Mouse (Mus musculus) retina, embryonic 14.5 days (tissue): Measurements from ENCODE around the gene Nr5a2.
A peak's percentile ranks its signal among the peaks of the same experiment; 100 is the strongest.

ENCODE experiments used
- DNase-seq: peaks from one replicate; pipeline ENCODE4 v3.0.0-alpha.2; 2015; ENCODE audit warnings: low spot score

Nr5a2 gene

DNA sequence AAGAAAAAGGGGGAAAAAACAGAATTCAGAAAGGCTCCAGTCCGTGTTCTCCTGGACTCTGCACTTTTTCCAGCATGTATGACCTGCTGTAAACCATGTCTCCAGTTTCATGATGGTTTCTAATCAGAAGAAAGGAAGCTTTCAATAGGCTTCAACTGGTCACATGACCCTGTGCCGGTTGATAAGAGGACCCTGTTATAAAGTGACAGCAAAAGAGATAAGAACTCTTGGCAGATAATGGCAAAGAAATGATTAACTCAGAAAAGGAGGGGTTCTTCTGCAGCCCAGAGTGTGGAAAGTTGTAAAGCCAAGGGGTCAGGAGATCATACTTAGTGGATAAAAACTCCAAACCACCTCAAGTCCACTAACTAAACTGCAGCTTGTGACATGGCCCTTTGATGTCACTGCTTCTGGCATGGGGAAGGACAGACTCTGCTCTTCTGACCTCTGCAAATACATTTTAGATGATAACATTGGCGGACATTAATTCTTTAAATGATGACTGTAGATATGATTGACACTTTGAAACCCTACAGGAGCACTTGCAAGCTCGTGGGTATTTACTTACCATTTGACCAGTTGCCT lies at the start of gene Nr5a2:
Gene Nr5a2 (minus strand): TSS at position 21 of the 585 bp plus-strand sequence.
- DNase-seq: no peak

DNA sequence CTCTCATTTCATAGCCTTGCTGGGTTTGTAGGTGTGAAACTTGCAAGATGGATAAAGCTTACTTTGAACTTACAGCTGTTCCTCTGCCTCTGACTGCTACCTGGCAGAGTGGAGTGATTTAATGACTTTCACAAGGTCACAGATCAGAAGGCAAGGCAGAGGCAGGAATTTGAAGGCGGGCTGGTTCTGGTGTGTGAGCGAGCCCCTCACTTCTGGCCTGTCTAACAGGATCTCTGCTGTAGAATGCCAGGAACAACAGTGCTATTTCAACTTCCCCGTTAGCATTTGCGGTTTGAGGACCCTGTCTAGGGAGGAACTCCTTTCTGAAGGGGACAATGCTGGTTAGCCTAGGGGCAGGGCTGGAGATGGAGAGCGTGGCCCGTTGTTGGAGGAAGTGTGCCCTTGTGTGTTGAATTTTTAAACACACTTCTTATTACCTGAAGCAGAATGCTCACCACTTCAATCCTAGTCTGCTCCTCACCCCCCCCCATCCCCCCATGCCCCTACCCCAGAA lies 48.5 kb upstream of the Nr5a2 start:
- DNase-seq: no peak

DNA sequence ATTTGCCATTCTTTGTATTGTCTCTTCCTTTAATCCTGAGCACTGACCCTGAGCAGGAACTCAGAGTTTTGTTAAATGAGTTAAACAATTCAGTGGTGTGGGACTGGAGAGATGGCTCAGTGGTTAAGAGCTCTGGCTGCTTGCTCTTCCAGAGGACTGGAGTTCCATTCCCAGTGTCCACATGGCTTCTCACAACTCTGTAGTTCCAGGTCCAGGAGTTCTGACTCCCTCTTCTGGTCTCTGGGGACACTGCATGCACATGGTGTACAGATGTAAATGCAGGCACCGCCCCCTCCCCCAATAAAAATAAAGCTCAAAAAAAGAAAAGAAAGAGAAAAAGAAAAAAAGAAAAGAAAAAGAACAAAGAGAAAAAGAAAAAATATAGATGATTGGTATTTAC lies 43.6 kb upstream of the Nr5a2 start:
- no peak for DNase-seq

- DNase-seq: no peak
These were observed 42.9 kb upstream of the Nr5a2 start for GRCm38 (mm10) chr1:137003144-137003543.

DNA sequence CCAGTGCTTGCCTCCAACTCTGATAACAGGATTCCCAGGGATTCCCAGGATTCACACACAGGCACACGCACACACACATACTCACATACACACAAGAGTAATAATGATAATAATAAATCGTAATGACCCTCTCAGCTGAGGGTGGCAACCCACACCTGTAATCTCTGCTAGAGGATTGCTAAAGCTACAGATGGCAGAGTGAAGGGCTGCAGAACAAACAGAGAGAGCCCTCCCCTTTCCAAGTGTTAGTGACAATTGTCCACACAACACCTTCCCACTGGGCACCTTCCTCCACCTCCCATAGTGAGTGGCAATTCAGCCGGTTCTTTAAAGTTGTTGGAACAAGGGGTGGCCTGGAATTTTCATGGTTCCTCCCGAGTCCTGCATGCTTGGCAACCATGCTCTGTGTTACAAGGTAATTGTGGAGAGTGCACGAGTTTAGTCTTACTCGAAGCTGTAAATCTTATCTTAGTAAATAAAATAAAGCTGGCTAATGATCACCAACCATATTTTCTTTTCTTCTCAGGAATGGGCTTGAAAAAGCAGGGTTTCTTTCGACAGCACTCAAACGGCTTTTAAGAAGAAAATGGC lies 31.6 kb upstream of the Nr5a2 start:
- DNase-seq: no peak

DNA sequence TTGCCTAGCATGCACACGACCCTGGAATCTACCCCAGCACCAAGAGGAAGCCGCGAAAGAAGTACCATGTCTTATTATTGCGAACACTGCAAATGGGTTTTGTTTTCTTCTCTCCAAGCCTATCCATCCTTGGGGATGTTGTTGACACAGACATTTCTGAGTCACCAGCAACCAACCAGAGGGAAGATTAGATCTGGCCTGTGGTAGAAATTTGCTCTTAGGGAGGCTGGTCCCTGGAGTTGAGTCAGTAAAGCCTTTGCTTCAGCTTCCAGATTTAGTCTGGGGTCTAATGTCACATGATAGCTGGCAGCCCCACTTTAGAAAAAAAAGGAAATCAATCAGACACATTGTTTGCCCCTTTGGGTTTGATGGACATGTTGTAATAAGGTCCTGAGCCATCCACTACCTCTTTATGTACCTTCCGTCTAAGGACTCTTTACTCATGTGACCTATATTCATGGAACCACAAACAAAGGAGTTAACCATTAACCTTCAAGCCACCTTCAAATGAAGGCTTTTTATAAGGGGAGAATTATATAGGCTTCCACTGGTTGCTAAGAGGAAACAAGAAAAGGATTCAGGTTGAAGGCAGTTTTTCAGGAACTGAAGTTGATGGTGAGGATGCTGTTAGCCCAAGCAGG lies 20.1 kb upstream of the Nr5a2 start:
- no peak for DNase-seq

DNA sequence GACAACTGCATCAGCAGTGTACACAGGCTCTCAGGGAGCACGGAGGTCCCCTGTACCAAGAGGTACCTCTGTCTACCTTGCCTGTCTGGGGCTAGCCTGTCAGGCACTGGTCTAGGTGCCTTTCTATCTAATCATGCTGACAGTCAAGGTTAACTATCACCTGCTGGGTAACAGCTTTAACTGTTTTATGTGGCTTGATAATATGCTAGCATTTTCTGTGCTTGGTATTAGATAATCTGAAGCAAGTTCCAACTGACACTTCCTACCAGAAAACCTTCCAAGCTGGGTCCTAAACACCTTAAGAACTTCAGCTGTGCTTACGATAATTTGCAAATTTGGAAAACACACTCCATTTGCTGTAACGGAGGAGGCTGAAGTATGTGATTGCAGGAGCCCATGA lies 17.6 kb upstream of the Nr5a2 start:
- DNase-seq: no peak

GRCm38 (mm10) chr1:136974040-136974439 lies 13.8 kb upstream of the Nr5a2 start:
- DNase-seq: no peak

GRCm38 (mm10) chr1:136973016-136973415 lies 12.8 kb upstream of the Nr5a2 start:
- DNase-seq: no peak

DNA sequence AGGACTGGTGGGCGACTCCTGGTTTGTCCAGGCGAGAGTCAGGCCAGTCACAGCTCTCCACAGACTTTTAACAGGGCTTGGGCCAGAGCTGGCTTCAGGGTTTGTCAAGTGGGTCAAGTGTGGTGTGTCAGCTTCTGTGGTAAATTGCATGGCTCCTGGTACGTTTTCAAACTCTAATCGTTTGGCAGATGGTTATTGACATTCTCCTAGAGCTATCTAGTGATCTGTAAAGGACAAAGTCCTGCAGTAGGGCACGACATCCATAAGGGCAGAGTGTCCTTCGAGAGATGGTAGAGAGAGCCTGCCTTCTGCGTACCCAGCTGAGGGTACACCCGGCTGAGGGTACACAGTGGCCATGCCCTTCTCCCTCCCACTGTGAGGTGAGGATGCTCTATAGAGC lies 10.7 kb upstream of the Nr5a2 start:
- no peak for DNase-seq

DNA sequence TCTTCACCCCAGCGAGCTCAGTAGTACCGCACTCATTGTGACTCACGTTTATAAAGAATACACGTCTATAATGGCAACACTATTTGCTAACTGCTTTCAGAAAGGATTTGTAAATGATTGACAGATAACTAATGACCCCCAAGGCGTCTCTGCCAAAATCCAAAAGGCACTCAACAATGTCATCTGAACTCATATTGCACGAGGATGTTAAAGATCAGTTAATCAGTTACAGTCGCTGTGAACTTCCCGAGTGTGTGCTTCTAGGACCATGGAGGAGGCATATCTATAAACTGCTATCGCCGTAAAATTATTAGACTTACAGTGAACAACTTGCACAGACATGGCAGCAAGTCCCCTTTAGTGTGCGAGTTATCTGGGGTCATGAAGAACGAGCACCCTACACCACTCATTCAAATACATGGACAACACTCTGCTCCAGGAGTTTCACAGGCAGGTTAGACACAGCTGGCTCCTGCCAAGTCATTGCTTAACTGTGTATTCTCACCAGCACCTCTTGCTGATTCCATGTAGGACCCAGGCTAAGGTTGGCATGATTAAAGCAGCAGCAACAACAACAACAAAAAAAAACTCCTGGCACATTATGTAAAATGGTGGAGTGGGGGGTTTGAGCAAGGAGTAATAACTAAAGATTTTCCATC lies 6.6 kb upstream of the Nr5a2 start:
- DNase-seq: no peak

- DNase-seq: no peak
These were observed 757 bp downstream of the Nr5a2 start for GRCm38 (mm10) chr1:136959491-136959890.

DNA sequence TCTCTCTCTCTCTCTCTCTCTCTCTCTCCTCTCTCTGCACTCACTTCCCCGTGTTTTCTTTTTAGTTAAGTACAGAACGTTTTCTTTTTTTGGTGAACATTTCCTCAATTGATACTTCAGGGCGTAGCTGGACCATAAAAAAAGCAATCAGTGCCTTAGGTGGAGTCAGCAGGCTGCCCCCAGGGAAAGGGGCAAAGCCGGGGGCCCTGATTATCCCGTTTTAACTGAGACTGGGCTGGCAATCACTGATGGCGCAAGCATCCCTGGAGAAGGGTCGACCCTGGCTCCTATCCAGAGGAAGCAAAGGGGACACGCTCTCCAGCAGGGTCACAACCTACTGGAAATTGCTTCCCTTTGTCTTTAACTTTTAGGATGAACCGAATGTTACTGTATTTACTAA lies 1.6 kb downstream of the Nr5a2 start:
- no peak for DNase-seq

- no peak for DNase-seq
These were observed 2.1 kb downstream of the Nr5a2 start for GRCm38 (mm10) chr1:136958185-136958584.

DNA sequence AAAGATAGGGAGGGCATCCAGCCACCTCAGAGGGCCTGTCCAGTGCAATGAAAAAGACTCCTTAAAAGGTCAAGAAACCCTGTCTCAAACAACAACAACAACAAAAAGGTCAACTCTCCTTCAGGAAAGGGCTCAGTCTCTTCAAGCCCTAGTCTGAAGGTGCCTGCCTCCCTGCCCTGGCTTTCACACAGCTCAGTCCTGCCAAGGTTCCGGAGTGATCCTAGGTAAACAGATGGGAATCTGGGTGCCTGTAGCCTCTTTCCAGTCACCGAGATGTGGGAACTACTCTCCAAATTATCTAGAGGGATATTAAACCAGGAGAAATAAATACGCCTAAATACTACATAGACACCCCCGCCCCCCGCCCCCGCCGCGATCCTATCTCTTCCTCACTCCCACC lies 2.6 kb downstream of the Nr5a2 start:
- no peak for DNase-seq

DNA sequence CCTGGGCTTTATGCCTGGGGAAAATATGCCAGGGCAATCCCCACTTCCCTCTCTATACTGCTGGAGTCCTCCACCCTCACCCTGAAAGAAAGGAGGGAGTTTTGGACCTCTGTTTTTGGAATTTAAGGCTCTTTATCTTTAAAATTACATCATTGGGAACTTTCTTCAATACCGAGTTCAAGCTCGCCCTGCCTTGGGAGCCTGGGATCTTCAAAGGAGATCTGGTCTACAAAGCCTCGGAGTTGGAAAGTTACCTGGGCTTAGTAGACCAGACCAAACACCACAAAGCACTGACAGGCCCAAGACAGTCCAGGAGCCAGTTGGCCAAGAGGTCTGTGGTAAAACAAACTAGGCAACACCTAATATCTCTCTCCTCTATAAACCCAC lies 6.1 kb downstream of the Nr5a2 start:
- no peak for DNase-seq

DNA sequence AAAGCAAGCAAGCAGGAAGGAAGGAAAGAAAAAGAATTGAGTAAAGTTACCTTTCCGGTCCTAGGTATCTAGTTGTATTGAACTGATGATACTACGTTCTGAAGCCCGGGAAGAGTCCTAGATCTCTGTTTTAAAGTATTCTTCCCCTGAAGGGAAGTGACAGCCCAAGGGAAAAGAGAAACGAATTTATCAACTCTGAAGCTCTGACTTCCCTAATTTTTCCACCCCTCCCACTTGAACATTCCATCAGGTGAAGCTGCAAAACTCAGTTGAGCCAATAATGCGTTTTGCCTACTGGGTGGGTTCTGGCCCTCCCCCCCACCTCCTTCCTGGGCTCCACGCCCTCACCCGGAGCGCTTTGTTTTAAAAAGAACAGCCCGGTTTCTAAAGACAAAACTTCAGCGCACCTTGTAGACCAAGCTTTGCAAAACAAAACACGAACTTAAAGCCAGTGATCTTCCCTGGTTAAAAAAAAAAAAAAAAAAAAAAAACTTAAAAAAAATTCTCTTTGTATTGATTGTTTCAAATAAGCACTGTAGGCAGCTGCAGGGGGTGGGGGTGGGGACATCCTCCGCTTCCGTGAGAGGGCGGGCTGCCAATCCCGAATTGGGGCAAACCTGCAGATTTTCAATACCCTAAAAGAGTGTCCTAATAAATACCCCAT lies 6.7 kb downstream of the Nr5a2 start:
- DNase-seq: no peak

DNA sequence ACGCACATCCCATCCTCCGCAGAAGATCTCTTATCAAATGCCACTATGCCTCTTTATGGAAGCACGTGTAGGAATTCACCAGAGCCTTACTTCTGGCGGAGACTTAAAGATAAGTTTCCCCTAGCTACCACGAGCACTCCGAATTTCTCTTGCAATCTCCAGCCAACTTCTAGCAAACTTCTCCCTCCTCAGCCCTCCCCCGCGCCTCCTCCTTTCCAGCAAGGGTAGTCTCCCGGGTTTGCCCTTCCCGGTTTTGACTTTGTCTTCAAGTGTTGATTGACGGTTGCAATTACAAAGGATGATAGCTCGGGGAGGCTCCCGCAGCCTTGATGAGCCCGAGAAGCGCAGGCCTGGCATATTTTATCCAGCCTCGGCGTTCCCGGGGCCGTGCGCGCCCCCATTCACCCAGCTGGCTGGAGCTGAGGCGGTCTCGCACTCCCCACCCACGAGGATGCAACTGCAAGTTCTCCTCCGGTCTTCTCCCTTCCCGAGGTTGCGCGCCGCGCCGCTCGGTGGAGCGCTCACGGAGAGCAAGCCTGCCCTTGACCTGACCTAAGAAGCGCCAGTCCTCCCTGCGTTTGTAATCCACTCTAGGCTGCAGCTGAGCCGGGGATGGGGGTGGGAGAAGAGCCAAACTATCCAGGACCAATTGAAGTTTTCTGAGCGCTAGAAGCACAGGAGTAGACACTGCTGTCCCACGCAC lies 7.5 kb downstream of the Nr5a2 start:
- peak; percentile 54 for DNase-seq

- no peak for DNase-seq
These were observed 8.2 kb downstream of the Nr5a2 start for GRCm38 (mm10) chr1:136951946-136952531.

DNA sequence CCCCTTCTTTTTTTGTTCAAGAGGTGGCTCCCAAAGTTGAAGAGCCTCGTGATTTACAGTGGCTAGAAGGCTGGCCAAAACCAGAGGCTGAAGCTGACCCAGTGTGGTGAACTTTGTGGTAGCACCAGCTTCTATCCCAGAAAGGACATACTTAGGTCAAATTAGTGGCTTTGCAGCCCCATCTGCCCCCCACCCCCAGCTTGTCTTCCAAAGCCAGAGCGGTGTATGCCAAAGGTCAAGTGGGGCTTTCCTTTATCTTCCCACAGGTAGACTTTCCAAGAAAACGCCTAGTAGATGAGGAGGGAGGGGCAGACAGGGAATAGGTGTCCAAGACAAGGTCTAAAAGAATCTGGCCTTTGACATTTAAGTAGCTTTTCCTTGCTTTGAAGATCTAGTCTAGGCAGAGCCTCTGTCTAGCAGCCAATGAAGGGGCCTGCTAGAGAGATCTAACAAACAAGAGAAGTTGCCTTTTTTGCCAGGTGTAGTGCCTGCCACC lies 9.0 kb downstream of the Nr5a2 start:
- no peak for DNase-seq

DNA sequence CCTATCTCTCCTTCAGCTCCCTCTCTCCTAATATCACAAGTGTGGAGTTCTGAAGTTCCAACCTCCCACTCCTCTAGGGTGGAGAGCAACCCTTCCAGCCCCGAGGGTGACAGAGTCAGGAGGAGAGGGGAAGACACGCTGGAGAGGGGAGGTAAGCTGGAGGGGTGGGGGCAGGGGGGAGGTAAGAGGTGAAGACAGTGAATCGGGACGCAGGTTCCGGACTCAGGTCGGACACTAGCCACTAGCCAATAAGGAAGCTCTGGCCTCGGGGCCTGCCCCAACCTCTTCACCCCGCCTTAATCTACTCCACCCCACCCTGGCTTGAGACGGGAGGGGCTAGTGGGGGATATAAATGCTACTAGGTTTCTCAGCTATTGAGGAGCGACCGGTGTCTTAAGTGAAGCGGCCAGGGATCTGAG lies 10.9 kb downstream of the Nr5a2 start:
- no peak for DNase-seq
